Mouse (Mus musculus) heart, embryonic 11.5 days (tissue): Measurements from ENCODE around the gene Olfr1331. TPM values are rescaled to one million over a fixed set of nuclear protein-coding genes. Genes with fewer than 3 reads are reported as not detected.

ENCODE experiments used
- polyA plus RNA-seq: library from polyadenylated mRNA; unstranded; fragments of >200 nt; fragmentation: Nextera tagmentation; extraction: Ambion mirVana; gene quantifications from 2 replicates; pipeline ENCODE4 v1.2.1, GENCODE M21; 2014

The Olfr1331 gene
- polyA plus RNA-seq, 1 experiment from 2014 or later, result not detected

Other genes starting within 250 kb of the Olfr1331 start
- gene Cfap57, start 243.9 kb upstream of the Olfr1331 start, polyA plus RNA-seq, result 1.2 and 1.5 TPM in 2 replicates
- 106 and 111 TPM in 2 replicates for gene Ebna1bp2, start 243.8 kb upstream of the Olfr1331 start, polyA plus RNA-seq
- not detected in 2 replicates for gene Olfr62, start 205.7 kb upstream of the Olfr1331 start, polyA plus RNA-seq
- gene Olfr1342, start 171.9 kb upstream of the Olfr1331 start, polyA plus RNA-seq, result not detected in 2 replicates
- not detected in 2 replicates for gene Olfr1341, start 161.1 kb upstream of the Olfr1331 start, polyA plus RNA-seq
- gene Olfr1340, start 144.5 kb upstream of the Olfr1331 start, polyA plus RNA-seq, result not detected in 2 replicates
- not detected in 2 replicates for gene Olfr1339, start 132.5 kb upstream of the Olfr1331 start, polyA plus RNA-seq
- gene Olfr1338, start 105.9 kb upstream of the Olfr1331 start, polyA plus RNA-seq, result not detected in 2 replicates
- not detected in 2 replicates for gene Olfr1337, start 82.1 kb upstream of the Olfr1331 start, polyA plus RNA-seq
- not detected in 2 replicates for gene Olfr1335, start 54.7 kb upstream of the Olfr1331 start, polyA plus RNA-seq
- gene Olfr1333, start 28.4 kb upstream of the Olfr1331 start, polyA plus RNA-seq, result not detected in 2 replicates
- gene Olfr1330, start 23.9 kb downstream of the Olfr1331 start, polyA plus RNA-seq, result not detected in 2 replicates
- not detected in 2 replicates for gene Olfr1329, start 52.8 kb downstream of the Olfr1331 start, polyA plus RNA-seq
- gene Olfr1328, start 74.0 kb downstream of the Olfr1331 start, polyA plus RNA-seq, result 0.04 TPM in 1 of 2 replicates, not detected in the other
- not detected in 2 replicates for gene Lao1, start 96.9 kb downstream of the Olfr1331 start, polyA plus RNA-seq
- 426 and 446 TPM in 2 replicates for gene Slc2a1, start 244.1 kb downstream of the Olfr1331 start, polyA plus RNA-seq